Mouse (Mus musculus) adrenal gland, adult 2 months (tissue): Measurements from ENCODE around the gene Hoxa11. TPM values are rescaled to one million over a fixed set of nuclear protein-coding genes. Genes with fewer than 3 reads are reported as not detected.

Source experiments
- DNase-seq: peaks from one replicate; pipeline ENCODE4 v3.0.0; 2021
- long read RNA-seq: library from polyadenylated mRNA; stranded (forward); transcript quantifications from one replicate; pipeline ENCODE4 v2.0.0, GENCODE M21; 2021
- polyA plus RNA-seq: library from polyadenylated mRNA; depleted of rRNA; stranded (reverse); fragments of >200 nt; gene quantifications from 2 replicates; pipeline ENCODE4 v1.2.3, GENCODE M21; 2012; rRNA removed
- total RNA-seq, 2 experiments: library from RNA; stranded (reverse); gene quantifications; 2 replicates each; pipeline ENCODE4 v1.2.3; 2021

Hoxa11 gene
- total RNA-seq (not detected), polyA plus RNA-seq (not detected in 2 replicates)
- long read RNA-seq = 0 reads

DNA sequence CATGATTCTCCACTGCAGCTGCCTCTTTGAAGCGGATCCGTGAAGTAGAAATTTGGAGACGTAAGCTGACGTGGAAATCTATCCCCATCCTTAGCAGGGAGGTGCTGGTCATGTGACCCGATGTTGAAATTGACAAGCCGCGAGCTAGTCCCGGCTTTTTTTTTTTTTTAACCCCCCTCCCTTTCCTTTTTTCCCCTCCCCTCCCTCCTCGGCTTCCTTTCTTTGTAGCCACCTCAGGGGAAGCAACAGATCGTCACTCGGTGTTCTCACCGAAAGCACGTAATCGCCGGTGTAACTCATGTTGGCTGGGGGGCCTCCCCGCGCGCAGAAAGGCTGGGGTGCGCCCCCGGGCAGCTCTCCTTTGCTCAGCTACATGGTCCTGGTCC, at the start of gene Hoxa11:
TSS of gene Hoxa11 (minus strand) at position 54 of the 386 bp plus-strand sequence.
- DNase-seq = no peak

DNA sequence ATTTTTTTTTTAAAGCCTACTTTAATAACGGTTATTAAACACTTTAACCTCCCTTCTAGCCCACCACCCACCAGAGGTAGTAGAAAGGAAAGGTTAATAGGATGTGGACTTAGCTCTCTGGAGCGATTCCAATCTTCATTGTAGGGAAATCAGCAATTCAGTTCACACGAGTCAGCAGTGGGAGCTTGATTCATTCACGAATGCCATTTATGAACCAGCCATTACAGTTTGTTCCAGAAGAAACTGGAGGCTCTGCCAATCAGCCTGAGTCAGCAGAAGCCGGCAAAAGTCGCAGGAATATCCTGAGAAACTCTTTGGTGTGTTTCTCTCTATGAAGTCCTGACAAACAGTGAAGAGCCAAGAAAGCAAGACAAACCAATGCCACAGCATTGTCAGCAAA, 49.0 kb upstream of the Hoxa11 start:
- no peak for DNase-seq

DNA sequence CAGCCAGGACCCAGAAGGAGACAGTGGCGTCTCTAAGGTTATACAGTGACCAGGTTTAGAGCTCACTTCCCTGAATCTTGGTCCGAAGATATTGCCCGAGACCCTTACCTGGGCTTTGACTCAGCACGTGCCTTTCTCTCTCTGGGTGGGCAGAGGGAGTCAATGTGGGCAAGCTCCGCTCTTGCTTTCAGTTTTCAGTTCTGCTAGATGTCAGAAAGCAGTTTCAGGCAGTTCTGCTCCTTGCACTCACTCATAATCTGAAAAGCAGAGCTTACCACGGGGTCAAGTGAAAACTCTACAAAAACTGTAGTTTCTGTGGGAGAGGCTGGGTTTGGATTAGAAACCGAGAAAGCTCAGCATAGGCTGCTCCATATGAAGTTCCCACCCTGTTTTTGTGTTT, 46.7 kb upstream of the Hoxa11 start:
- no peak for DNase-seq

DNA sequence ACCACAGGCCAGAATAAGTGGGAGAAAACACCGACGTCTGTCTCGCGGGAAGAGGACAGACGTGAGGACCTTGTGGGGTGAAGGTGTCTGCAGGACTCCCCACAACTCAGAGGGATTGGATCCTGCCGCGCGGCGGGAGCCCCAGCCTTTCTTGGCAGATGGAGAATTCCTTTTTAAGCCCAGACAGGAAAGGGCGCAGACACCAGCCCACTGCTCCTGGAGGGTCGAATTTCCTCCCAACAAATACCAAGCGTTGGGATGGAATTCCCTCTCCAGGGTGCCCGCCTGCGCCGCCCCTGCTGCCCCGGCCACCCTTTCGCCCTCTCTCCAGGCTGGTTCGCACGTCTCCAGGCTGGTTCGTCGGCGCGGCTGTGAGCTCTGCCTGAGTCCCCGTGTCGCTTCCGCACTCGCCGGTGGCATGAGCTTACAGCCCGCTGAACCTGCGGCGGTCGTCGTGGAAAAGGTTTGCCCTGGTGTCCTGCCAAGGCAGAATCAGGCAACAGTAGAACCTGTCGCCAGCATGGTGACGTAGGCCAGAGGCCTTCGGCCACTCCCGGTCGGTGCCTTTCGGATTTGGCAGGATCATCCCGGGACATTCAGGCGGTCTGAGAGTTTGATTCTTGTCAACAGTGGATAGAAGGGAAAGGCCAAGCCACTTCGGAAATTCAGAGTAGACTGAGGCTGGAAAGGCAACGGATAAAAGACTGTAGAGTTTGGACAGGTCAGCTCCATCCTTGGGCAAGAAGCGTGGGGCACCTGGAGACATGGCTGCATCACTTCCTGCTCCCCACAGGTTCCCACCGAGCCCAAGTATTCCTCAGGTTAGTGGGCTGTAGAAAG, 45.6 kb upstream of the Hoxa11 start:
- no peak for DNase-seq

GRCm38 (mm10) chr6:52290186-52290585, 44.6 kb upstream of the Hoxa11 start:
- DNase-seq = no peak

DNA sequence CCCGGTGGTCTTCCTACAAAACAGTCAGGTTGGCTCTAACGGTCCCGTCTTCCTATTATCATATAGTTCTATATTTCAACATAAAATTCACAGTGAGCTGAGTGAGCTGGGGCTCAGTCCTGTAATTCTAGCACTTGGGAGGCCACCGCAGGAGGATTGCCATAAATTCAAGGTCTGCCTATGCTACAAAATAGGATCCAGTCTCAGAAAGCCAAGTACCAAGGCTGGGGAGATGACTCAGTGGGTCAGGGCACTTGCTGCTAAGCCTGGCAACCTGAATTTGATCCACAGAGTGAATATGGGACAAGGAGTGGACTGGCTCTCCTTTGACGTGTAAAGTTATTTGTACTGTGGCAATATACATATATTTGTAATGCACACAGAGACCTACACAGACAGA, 38.3 kb upstream of the Hoxa11 start:
- peak; percentile 71 for DNase-seq

GRCm38 (mm10) chr6:52281084-52281483, 35.5 kb upstream of the Hoxa11 start:
- DNase-seq = no peak

- no peak for DNase-seq
Observed at GRCm38 (mm10) chr6:52276920-52277319, 31.3 kb upstream of the Hoxa11 start.

GRCm38 (mm10) chr6:52276382-52276781, 30.8 kb upstream of the Hoxa11 start:
- no peak for DNase-seq

- no peak for DNase-seq
Observed at GRCm38 (mm10) chr6:52275563-52276280, 30.1 kb upstream of the Hoxa11 start.

GRCm38 (mm10) chr6:52274576-52274975, 29.0 kb upstream of the Hoxa11 start:
- no peak for DNase-seq

DNA sequence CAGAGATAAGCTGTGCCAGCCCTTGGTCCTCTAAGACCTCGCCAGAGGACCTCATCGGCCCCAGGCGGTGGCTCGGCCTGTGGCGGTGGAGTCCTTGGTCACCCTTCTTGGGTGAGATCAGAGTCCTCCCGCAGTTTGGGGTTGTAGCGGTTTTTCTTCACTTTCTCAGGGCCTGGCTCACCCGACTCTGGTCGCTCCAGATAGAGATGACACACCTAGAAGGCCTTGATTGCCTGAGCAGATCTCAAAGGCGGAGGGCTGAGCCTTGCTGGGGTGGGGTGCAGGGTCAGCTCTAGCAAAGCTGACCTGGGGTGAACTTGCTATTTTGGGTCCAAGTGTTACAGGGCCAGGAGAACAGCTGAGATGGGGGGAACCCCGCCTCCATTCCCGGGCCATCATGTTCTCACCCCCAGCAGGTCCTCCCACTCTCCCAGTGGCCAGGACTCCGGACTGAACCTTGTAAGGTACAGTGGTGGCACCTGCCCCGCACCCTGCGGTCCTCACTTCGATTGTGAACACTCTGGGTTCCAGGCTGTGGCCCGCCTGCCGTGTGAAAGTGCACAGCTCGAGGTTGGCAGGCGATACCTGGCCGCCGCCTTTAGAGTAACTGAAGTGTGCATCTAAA, 28.2 kb upstream of the Hoxa11 start:
- DNase-seq = no peak

DNA sequence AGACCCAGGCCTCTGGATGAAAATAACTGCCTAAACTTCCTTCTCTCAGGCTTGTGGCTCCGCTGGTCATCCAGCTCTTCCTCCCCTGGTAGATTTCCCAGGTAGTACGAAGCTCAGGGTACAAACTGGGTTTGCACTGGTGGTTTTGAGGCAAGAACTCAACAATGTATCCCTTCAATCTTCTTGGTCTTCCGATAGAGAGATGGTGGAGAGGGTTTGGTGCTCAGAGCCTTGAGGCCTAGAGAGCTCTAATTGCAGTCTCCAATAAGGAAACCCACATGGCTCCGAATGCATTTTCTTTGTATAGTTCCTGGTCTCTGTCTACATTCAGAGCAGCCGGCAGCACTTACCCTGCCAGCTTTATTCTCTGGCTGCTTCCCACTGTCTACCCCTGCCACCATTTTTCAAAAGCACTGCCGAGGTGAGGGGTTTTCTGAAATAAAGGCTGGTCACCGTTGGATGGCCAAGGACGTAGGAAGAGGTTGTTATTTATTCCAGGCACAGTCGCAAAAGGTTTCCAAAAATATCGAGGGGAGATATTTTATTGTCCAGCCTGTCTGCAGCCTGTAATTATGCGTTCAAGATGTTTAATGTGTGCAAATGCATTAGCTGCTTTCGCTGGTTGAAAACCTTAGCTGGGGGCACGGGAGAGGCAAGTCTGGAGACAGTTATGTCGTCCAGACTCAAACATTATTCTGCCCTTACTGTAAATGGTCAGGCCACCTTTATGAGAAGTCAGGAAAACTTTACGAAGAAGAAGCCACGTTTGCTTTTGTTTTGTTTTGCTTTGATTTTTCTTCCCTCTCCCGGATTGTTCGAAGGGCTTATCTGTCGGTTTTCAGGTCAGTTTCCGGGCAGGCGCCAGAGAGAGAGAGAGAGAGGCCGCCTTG, 27.4 kb upstream of the Hoxa11 start:
- no peak for DNase-seq

- DNase-seq = peak; percentile 62
Observed at GRCm38 (mm10) chr6:52270494-52271480, 25.2 kb upstream of the Hoxa11 start.

DNA sequence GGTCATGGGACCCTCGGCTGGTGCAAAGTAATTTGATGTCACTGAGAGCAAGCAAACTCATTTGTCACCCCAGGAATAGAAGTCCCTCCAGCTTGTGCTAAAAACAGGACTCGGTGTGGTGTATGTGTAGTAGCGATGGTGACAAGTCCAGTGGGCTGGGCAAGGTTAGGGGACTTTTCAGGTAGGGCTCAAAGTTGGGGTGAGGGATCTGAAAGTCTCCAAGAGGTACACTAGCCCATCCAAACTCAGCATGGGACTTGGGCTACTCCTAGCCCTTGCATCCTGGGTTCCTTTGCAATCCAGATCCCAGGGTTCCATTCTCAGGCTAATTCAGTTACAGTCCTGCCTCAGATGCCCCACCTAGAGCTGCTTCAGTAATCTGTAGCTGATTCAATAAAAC, 23.1 kb upstream of the Hoxa11 start:
- DNase-seq = no peak

GRCm38 (mm10) chr6:52268341-52268740, 22.7 kb upstream of the Hoxa11 start:
- DNase-seq = no peak

DNA sequence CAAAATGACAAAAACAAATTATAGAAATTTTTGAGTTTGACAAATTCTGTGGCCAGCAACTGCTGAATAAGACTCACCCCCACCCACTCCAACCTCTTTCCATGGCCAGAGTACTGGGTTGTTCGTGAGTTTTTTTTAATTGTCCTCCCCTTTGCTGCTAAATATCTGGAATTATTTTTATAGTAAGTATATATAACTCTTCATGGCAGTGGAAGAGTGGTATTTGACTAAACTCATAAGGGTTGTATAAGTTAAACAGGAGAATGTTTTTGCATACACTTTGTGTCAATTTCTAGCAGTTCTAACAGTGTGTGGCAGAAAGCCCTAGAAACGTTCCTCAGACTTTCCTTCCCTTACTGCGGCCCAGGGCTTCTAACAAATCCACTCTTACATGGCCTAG, 22.1 kb upstream of the Hoxa11 start:
- no peak for DNase-seq

- DNase-seq = no peak
Observed at GRCm38 (mm10) chr6:52267221-52267620, 21.6 kb upstream of the Hoxa11 start.

- DNase-seq = no peak
Observed at GRCm38 (mm10) chr6:52266666-52266985, 21.0 kb upstream of the Hoxa11 start.

DNA sequence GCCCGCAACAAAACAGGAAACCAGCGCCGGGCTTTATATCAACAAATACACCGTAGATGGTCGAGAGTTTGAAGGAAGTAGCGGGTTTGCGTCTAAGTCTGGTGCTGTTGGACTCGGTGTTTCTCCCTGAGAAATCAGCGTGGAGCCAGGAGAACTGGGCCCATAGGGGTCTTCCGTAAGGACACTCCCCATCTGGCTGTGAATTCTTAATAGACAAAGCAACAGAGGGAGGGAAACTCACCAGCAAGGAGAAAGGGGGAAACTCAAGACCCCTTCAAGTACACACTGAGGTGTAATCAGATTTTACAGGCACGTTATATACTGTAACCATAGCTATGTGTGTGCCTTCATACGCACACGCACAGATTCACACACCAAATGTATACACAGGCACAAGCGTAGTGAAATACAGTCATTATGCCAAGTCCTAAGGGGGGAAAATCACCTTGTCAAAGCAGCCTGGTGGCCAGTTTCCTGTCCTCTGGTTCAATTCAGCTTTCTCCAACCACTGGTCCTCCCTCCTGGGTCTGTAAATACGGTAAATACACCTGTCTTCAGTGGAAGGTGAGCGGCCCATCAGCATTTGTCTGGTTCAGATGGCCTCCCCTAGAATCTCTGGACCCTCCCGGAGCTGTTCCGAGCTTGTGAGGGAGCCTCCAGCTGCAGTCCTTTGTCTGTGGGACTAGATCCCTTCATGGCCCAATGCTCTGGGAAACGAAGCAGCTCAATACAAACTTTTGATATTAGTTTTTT, 20.5 kb upstream of the Hoxa11 start:
- DNase-seq = no peak
